Mouse (Mus musculus) heart, embryonic 10.5 days (tissue): Measurements from ENCODE around the gene Nme7. TPM values are rescaled to one million over a fixed set of nuclear protein-coding genes. Genes with fewer than 3 reads are reported as not detected.

Experiments
- DNase-seq: peaks from one replicate; pipeline ENCODE4 v3.0.0-alpha.2; 2017; ENCODE audit warnings: low spot score
- H3K27ac ChIP-seq: fragments of 300-500 bp; sonication (generic); 2 replicates; pipeline ENCODE4 v1.5.1; 2016; ENCODE audit warnings: mild to moderate bottlenecking
- H3K27me3 ChIP-seq: fragments of 300-500 bp; sonication (generic); 2 replicates; pipeline ENCODE4 v1.6.1; 2016; ENCODE audit warnings: mild to moderate bottlenecking; ENCODE audit not compliant: poor library complexity, insufficient read depth, severe bottlenecking
- H3K36me3 ChIP-seq: fragments of 300-500 bp; sonication (generic); 2 replicates; pipeline ENCODE4 v1.6.1; 2016; ENCODE audit warnings: mild to moderate bottlenecking, moderate library complexity
- H3K4me1 ChIP-seq: fragments of 300-500 bp; sonication (generic); 2 replicates; pipeline ENCODE4 v1.6.1; 2016; ENCODE audit warnings: mild to moderate bottlenecking
- H3K4me3 ChIP-seq: fragments of 300-500 bp; sonication (generic); 2 replicates; pipeline ENCODE4 v1.5.1; 2016; ENCODE audit warnings: mild to moderate bottlenecking, moderate library complexity
- H3K9me3 ChIP-seq: fragments of 300-500 bp; sonication (generic); 2 replicates; pipeline ENCODE4 v1.6.1; 2016; ENCODE audit warnings: mild to moderate bottlenecking, moderate library complexity
- WGBS: fragments of 180-500 bp; shearing (Covaris S2); methylation state at CpG from one replicate; pipeline ENCODE4 v1.1.7; 2016; 5-methylcytosine and 5-hydroxymethylcytosine counted together
- polyA plus RNA-seq: library from polyadenylated mRNA; unstranded; fragments of >200 nt; fragmentation: Nextera tagmentation; extraction: Ambion mirVana; gene quantifications from 2 replicates; pipeline ENCODE4 v1.2.1, GENCODE M21; 2016

The Nme7 gene
- polyA plus RNA-seq, 1 experiment from 2014 or later, result 27.4 TPM

- H3K36me3 ChIP-seq, result peaks cover 85% of the 10 kb centered on the region
- H3K4me3 ChIP-seq, result no peak overlapping the region
- H3K27ac ChIP-seq, result no peak overlapping the region
- H3K27me3 ChIP-seq, result no peaks in the 10 kb centered on the region
- H3K4me1 ChIP-seq, result no peaks in the 10 kb centered on the region
- H3K9me3 ChIP-seq, result no peaks in the 10 kb centered on the region
- WGBS, result 89% methylated on average over 4 of the region's 5 CpGs
- DNase-seq, result no peak
These were observed 7.4 kb upstream of the Nme7 start for GRCm38 (mm10) chr1:164296473-164296872.

DNA sequence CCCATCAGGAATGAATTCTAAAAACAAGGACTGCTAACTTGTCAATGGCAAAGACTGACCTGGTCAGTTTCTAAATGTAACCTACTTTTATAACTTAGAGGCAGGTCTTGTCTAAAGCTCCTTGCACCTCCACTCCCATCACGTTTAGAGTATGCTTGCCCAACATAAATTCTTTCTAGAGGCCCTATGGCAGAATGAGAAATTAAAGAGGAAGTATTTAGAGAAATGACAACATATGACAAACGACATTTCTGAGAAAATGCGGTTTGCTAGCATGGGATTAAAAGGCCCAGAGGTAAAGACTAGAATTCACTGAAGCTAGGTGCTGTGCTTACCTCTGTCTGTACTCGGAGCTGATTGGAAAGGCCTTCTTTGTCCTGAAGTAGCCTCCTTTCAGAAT, 2.0 kb upstream of the Nme7 start:
- Histone ChIP-seq H3K36me3 (peaks cover 58% of the 10 kb centered on the region), H3K27me3 (no peaks in the 10 kb centered on the region), H3K4me1 (peaks cover 6% of the 10 kb centered on the region; the same call in 1 of the 2 replicates), H3K9me3 (no peaks in the 10 kb centered on the region), H3K27ac (no peak overlapping the region), H3K4me3 (no peak overlapping the region)
- DNase-seq, result no peak
- 90% methylated on average over 4 of the region's 4 CpGs for WGBS

DNA sequence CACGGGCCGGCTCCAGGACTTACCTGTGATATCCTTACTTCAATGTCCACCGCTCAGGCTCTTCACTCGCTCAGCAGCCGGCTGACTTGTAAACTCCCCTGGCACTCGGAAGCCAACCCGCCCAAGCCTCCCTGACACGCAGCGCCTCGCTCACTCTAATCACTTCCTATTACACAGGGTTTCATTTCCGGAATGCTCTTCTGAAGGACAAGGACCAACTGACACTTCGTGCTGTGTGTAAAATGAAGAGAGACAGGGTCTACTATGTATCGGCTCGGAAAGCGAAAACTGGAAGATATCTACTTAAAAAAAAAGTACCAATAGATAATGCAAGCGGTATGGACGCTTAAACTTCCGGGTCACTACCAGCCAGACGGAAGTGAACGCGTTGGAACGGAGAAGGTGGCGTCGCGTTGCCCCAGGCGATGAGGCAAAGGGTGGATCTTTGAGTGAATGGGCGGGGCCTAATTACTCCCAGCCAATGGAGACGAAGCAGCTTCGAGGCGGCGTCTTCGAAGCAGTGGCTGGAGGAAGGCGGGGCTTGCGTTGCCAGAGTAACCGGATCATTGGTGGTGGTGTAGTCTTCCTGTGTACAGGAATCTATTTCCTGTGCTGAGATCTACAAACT, 3.3 kb downstream of the Nme7 start, which contains the start of gene Blzf1:
Gene Blzf1, minus strand, starts transcription at position 366 of the 628 bp plus-strand sequence.
- Histone ChIP-seq H3K4me3 (peak within 1 kb of the TSS; percentile 82), H3K27ac (peak within 1 kb of the TSS; percentile 91), H3K9me3 (no peaks in the 10 kb centered on the region), H3K4me1 (peaks cover 12% of the 10 kb centered on the region; the same call in 1 of the 2 replicates), H3K27me3 (no peaks in the 10 kb centered on the region), H3K36me3 (peaks cover 10% of the 10 kb centered on the region)
- WGBS, result under 1% methylated on average over 35 of the region's 35 CpGs
- peak; percentile 100 for DNase-seq

DNA sequence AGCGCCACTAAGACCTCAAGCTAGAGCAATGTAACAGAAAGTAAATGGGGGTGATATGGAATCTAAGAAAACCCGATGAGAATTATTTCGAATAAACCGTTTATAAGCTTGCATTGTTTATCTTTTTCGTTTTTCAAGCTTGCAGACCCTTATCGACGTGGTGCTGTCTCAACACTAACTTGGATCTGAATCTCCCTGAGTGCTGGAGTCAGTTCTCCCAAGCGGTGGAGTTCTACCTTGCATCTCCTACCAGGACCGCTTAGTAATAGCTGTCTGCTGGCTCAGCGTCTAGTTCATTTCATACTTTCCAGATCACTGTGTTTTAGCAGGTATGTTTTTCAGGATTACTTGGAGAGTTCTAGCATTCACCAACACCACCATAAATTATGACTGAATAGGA, 4.0 kb downstream of the Nme7 start:
- H3K4me1 ChIP-seq, result peaks cover 12% of the 10 kb centered on the region; the same call in 1 of the 2 replicates
- H3K9me3 ChIP-seq, result no peaks in the 10 kb centered on the region
- no peaks in the 10 kb centered on the region for H3K27me3 ChIP-seq
- peak overlapping the region; percentile 91; the same call in 1 of the 2 replicates for H3K27ac ChIP-seq
- peak overlapping the region; percentile 82 for H3K4me3 ChIP-seq
- DNase-seq, result no peak
- WGBS, result 12% methylated on average over 10 of the region's 10 CpGs
- H3K36me3 ChIP-seq, result peaks cover 9% of the 10 kb centered on the region; the same call in 1 of the 2 replicates

- no peaks in the 10 kb centered on the region for H3K9me3 ChIP-seq
- WGBS, result 85% methylated on average over 5 of the region's 5 CpGs
These were observed 10.2 kb downstream of the Nme7 start for GRCm38 (mm10) chr1:164314085-164314484.

DNA sequence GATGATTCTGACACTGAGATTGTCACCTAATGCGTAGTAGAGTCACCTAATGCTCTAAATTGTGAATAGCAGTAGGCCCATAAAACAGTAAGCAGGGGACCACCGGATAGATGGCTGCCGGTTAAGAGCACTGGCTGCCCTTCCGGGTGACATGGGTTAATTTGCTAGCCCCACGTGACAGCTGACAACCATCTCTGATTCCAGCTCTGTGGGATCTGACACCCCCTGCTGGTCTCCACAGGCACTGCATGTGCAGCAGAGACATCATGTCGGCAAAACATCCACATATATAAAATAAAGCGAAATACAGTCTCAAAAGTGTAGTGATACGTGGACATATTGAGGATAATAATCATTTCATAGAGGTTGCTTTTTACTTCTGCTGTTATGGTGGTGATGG, 11.3 kb downstream of the Nme7 start:
- no peaks in the 10 kb centered on the region for H3K9me3 ChIP-seq
- H3K27ac ChIP-seq, result no peak overlapping the region
- H3K27me3 ChIP-seq, result no peaks in the 10 kb centered on the region
- DNase-seq, result no peak
- no peak overlapping the region for H3K4me3 ChIP-seq
- WGBS, result 76% methylated on average over 8 of the region's 8 CpGs
- peaks cover 11% of the 10 kb centered on the region; the same call in 1 of the 2 replicates for H3K36me3 ChIP-seq
- H3K4me1 ChIP-seq, result peaks cover 19% of the 10 kb centered on the region

More at GRCm38 (mm10) chr1:164314085-164314484, 10.2 kb downstream of the Nme7 start:
- Histone ChIP-seq H3K4me3 (no peak overlapping the region), H3K27me3 (no peaks in the 10 kb centered on the region), H3K4me1 (peaks cover 11% of the 10 kb centered on the region), H3K36me3 (peaks cover 11% of the 10 kb centered on the region; the same call in 1 of the 2 replicates), H3K27ac (no peak overlapping the region)
- DNase-seq, result no peak

DNA sequence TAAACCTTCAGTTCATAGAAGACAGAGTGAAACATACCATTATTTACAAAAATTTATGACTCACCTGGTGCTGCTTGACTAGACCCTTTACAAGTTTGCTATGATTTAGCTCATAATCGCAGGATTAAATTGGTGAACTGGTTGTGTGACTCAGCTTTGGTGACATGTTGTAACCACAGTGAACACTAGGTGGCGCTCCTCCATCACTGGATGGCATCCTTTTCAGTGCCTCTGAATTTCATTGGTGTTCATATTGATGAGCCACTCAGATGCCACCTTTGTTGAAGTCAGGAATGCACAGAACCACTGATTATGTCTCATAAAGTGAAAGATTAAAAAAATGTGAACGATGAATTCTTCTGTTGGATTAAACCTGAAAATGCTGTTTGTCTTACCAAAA, 12.8 kb downstream of the Nme7 start:
- Histone ChIP-seq H3K27ac (no peak overlapping the region), H3K4me1 (peaks cover 28% of the 10 kb centered on the region), H3K36me3 (peaks cover 11% of the 10 kb centered on the region; the same call in 1 of the 2 replicates), H3K27me3 (no peaks in the 10 kb centered on the region), H3K4me3 (no peak overlapping the region), H3K9me3 (no peaks in the 10 kb centered on the region)
- DNase-seq, result peak; percentile 79
- WGBS, result 30% methylated on average over 3 of the region's 3 CpGs

GRCm38 (mm10) chr1:164317261-164317660, 13.3 kb downstream of the Nme7 start:
- Histone ChIP-seq H3K27me3 (no peaks in the 10 kb centered on the region), H3K27ac (peak overlapping the region; percentile 16; the same call in 1 of the 2 replicates), H3K4me3 (no peak overlapping the region), H3K4me1 (peaks cover 33% of the 10 kb centered on the region), H3K36me3 (peaks cover 11% of the 10 kb centered on the region; the same call in 1 of the 2 replicates), H3K9me3 (no peaks in the 10 kb centered on the region)
- DNase-seq, result no peak
- 55% methylated on average over 9 of the region's 9 CpGs for WGBS

DNA sequence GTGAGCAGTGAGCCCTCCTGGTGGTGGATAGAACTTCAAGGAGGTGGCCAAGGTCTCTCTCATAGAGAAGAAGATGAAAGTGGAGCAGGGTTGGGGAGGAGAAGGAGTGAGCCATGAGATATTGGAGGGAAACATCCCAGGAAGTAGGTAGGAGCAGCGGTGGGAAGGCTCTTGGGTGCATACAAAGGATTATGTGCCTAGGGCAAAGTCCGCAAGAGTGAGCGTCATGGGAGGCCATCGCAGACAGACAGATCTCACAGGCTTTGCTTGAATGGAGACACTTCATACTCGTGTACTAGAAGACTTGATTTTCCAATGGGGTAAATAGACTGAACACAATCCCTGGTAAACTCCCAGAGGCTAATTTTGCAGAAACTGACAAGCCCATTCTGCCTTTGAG, 14.6 kb downstream of the Nme7 start:
- no peak for DNase-seq

DNA sequence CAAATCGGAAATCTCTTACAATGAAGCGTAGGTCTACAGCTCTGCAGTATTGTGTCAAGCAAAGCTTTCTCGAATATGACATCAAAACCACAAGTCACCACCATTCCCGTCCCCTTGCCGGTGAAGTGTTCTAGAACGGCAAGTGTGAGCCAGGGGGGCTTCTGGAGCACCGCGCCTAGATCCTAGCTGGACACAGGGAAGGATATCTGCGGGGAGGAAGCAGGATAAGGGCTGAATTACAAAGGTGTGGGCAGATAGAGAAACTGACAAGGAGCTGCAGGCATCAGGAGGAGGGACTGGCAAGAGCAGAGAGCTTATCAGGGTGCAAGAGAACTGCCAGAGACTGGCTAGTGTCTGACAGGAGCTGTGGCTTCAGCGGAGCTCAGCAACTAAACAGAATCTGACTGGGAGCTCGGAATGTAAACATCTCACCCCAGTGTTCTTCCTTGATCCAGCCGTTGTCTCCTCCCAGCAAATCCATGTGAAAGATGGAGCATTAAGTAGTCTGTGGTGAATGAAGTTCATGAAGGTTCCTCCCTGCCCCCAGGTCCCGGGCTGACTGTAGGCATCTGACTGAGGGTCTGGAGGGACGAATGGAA, 15.7 kb downstream of the Nme7 start:
- peak overlapping the region; percentile 42 for H3K4me3 ChIP-seq
- H3K9me3 ChIP-seq, result no peaks in the 10 kb centered on the region
- H3K27me3 ChIP-seq, result no peaks in the 10 kb centered on the region
- H3K27ac ChIP-seq, result peak overlapping the region; percentile 80
- WGBS, result 23% methylated on average over 14 of the region's 14 CpGs
- peaks cover 33% of the 10 kb centered on the region for H3K4me1 ChIP-seq
- DNase-seq, result no peak
- H3K36me3 ChIP-seq, result no peaks in the 10 kb centered on the region

More for the DNA sequence above, 14.6 kb downstream of the Nme7 start:
- Histone ChIP-seq H3K4me1 (peaks cover 33% of the 10 kb centered on the region), H3K27ac (peak overlapping the region; percentile 10; the same call in 1 of the 2 replicates), H3K9me3 (no peaks in the 10 kb centered on the region), H3K27me3 (no peaks in the 10 kb centered on the region), H3K36me3 (peaks cover 5% of the 10 kb centered on the region; the same call in 1 of the 2 replicates), H3K4me3 (no peak overlapping the region)
- WGBS, result 88% methylated on average over 5 of the region's 5 CpGs

GRCm38 (mm10) chr1:164320731-164321130, 16.8 kb downstream of the Nme7 start:
- WGBS, result 59% methylated on average over 5 of the region's 5 CpGs
- Histone ChIP-seq H3K9me3 (no peaks in the 10 kb centered on the region), H3K27me3 (no peaks in the 10 kb centered on the region), H3K4me1 (peaks cover 33% of the 10 kb centered on the region), H3K4me3 (no peak overlapping the region), H3K36me3 (no peaks in the 10 kb centered on the region), H3K27ac (no peak overlapping the region)
- DNase-seq, result no peak

- Histone ChIP-seq H3K4me1 (peaks cover 33% of the 10 kb centered on the region), H3K27ac (no peak overlapping the region; the same call in 1 of the 2 replicates), H3K36me3 (no peaks in the 10 kb centered on the region), H3K27me3 (no peaks in the 10 kb centered on the region), H3K9me3 (no peaks in the 10 kb centered on the region), H3K4me3 (no peak overlapping the region)
- DNase-seq, result no peak
- WGBS, result 81% methylated on average over 10 of the region's 10 CpGs
These were observed 17.5 kb downstream of the Nme7 start for GRCm38 (mm10) chr1:164321408-164321807.

GRCm38 (mm10) chr1:164322987-164323650, 19.2 kb downstream of the Nme7 start:
- DNase-seq, result no peak
- Histone ChIP-seq H3K4me1 (peaks cover 25% of the 10 kb centered on the region), H3K27ac (no peak overlapping the region), H3K9me3 (no peaks in the 10 kb centered on the region), H3K36me3 (no peaks in the 10 kb centered on the region), H3K4me3 (no peak overlapping the region), H3K27me3 (no peaks in the 10 kb centered on the region)
- 76% methylated on average over 8 of the region's 8 CpGs for WGBS
